Mouse (Mus musculus): Measurements from ENCODE around the gene Fzd9. TPM values are rescaled to one million over a fixed set of nuclear protein-coding genes. Genes with fewer than 3 reads are reported as not detected.
"Not testable (repeated sequence)": the region's sequence is repeated elsewhere in the genome, so short reads cannot be mapped to it uniquely, and the experiment has no call there.

The Fzd9 gene
- total RNA-seq, 1 experiment from 2014 or later: 3.1 TPM

- DNase-seq: no peak
Observed at GRCm38 (mm10) chr5:135248956-135249676, 1.9 kb downstream of the Fzd9 start.

DNA sequence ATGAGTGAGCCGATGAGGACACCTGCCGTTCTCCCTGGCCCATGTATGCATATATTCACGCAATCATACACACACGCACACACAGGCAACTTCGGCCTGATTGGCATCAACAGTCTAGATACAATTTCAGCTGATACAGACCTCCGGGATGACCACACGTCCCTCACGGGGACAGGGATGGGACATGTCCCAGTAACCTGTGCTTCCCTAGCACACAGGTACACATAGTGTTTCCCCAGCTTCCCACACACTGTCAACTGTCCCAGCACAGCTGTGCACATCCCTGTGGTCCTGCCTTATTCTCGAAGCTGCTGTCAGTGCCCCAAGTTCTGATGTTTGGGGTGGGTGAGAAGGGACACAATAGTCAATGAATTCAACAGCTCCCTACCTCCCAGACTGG, 3.7 kb downstream of the Fzd9 start:
- DNase-seq: no peak

DNA sequence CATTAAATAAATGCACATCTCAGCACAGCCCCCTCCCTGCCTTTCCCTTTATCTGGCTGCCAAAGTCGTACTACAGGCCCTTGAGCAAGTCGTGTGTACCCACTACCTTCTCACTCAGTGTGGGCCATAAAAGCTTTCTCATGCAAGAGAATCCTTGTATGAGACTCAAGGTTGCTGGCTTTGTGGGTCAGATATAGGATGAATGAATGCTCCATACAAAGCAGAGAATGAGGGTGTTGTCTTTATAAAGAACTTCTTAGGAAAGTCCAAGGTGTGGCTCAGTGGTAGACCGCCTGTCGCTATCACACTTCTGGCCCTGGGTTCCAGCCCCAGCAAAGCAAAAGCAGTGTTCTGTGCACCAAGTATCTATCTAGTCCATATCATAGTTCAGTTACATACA, 4.5 kb downstream of the Fzd9 start:
- DNase-seq: no peak

- no peak for DNase-seq
Observed at GRCm38 (mm10) chr5:135243166-135243565, 7.9 kb downstream of the Fzd9 start.

DNA sequence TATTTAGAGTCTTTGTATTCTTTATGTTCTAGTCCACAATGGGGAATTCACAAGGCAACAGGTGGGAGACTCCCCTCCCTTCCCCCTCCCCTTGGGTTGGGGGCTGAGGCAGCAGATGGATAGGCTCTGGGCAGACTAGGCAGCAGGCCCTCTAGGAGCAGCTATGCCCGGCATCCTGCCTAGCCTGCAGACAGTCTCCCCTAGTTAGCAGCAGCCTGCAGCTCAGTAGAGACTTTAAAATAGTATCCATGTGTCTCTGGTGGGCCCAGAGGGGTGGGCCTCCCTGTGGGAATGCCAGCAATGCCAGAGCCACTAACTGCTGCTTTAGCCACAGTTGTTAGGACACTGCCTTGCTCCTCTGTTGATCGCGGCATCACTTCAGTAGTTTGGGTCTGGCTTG, 8.4 kb downstream of the Fzd9 start:
- no peak for DNase-seq

DNA sequence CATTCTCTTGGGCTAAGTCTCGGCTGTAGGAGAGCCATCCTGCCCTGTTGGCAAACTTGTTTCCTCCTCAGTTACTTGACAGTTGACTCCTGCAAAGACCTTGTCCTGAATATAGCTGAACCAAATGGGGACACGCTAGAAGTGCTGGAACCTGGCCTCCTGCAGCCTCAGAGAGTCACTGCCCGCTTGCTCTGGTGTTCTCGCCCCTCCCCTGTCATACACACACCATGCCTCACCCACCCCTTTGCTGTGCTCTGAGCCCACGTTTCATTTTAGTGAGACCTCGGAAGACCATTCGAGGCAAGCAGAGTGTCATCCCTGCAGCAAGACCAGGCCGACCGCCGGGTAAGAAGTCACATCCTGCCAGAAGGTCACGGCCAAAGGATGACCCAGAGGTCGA, 8.9 kb downstream of the Fzd9 start:
- no peak for DNase-seq

GRCm38 (mm10) chr5:135241474-135241873, 9.6 kb downstream of the Fzd9 start:
- DNase-seq: no peak

DNA sequence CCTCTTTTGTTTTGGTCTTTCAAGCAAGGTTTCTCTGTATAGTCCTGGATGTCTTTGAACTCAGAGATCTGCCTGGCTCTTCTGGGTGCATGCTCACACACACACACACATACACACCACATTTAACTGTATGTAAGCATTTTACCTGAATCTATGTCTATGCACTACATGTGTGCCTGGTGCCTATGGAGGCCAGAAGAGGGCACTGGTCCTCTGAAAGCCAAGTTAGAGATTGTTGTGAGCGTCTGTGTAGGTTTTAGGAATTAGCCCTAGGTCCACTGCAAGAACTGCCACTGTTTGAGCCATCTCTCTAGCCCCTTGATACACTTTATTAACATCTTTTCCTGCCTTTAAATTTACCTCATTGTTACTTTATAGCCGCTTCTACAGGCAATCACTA, 12.2 kb downstream of the Fzd9 start:
- DNase-seq: no peak

GRCm38 (mm10) chr5:135236571-135236970, 14.5 kb downstream of the Fzd9 start:
- DNase-seq: peak; percentile 75

DNA sequence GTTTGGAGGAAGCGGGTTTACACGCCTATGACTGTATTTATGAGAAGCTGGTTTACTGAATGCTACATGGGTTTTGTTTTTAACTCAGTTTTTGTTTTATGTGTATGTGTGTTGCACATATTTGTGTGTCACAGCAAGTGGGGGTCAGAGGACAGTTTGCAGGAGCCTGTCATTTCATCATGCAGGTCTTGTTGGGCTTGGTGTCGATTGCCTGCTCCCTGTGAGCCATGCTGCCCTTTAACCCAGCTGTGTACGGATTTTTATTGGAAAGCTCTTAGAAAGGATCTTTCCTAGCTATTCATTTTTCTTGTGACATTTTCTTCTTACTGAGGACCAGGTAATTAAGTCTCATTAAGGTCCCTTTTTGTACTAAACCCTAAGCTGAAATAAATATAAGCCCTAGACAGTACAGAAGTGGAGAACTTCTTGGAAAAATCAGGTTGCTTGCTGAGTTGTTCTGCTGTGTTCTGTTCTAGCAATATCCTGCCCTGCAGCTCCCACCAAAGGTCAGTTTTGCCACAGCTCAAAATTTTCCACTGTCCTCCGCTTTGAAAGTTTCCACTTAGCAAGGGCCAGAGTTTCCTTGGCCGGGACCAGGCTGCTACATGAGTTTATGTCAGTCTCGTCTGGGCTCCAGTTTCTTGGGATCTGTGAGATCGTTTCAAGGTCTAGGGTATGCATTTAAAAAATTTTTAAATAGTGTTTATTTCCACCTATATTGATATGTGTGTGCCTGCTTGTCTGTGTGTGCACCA, 17.7 kb downstream of the Fzd9 start:
- no peak for DNase-seq

DNA sequence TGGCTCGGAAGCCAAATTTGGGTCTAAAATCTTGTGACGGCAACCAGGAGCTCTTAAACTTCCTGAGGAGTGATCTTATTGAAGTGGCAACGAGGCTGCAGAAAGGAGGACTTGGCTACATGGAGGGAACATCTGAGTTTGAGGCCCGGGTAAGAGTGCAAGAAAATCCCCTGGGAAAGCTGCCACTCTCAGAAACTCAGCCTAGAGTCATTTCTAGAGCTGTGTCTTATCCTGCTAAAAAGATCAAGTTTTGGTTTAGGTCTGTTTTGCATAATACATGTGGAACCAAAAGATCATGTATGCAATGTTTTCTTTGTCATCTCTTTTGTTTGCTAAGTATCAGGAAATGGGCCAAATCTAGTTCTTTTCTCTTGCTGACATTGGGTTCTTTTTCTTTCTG, 20.8 kb downstream of the Fzd9 start:
- no peak for DNase-seq

DNA sequence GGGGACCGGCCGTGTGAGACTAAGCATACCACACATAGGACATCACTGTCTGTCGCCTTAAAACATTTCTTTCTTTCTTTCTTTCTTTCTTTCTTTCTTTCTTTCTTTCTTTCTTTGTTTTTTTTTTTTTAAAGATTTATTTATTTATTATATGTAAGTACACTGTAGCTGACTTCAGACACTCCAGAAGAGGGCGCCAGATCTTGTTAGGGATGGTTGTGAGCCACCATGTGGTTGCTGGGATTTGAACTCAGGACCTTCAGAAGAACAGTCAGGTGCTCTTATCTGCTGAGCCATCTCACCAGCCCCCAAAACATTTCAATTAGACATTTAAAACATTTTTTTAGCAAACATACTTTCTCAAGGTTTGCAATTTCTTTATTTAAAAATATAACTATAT, 25.2 kb downstream of the Fzd9 start:
- DNase-seq: not testable (repeated sequence)

- no peak for DNase-seq
Observed at GRCm38 (mm10) chr5:135224169-135224568, 26.9 kb downstream of the Fzd9 start.

DNA sequence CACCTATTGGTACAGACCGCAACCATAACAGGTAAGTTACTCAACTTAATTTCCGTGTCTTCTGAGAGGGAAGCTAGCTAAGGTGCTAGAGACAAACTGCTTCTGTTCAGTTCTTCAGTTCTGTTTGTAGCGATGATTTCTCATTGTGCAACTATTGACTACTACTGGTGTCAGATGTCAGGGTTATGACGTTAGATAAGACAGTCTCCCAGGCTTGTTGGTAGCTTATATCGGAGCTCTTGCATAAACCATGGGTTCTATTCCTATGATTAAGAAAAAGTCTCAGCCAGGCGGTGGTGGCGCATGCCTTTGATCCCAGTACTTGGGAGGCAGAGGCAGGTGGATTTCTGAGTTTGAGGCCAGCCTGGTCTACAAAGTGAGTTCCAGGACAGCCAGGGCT, 29.0 kb downstream of the Fzd9 start:
- no peak for DNase-seq

DNA sequence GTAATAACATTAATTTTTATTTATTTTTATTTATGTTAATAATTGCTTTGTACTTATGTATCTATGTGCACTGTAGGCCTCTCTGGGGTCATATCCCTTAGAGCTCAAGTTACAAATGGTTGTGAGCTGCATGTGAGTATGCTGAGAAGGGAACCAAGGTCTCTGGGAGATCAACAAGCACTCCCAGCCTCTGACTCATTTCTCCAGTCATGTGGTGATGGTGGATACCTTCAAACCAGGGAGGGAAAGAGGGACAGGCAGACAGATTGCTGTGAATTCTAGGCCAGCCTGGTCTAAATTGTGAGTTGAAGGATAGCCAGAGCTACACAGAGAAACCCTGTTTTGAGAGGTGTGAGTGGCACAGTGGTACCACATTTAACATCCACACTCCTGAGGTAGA, 30.1 kb downstream of the Fzd9 start:
- no peak for DNase-seq

DNA sequence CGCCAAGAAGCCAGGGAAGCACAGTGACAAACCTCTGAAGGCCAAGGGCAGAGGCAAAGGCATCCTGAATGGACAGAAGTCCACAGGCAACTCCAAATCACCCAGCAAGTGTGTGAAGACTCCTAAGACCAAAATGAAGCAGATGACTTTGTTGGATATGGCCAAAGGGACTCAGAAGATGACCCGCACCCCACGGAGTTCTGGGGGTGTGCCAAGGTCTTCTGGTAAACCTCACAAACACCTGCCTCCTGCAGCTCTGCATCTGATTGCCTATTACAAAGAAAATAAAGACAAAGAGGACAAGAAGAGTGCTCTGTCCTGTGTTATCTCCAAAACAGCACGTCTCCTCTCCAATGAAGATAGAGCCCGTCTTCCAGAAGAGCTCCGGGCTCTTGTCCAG, 34.2 kb downstream of the Fzd9 start:
- DNase-seq: no peak

DNA sequence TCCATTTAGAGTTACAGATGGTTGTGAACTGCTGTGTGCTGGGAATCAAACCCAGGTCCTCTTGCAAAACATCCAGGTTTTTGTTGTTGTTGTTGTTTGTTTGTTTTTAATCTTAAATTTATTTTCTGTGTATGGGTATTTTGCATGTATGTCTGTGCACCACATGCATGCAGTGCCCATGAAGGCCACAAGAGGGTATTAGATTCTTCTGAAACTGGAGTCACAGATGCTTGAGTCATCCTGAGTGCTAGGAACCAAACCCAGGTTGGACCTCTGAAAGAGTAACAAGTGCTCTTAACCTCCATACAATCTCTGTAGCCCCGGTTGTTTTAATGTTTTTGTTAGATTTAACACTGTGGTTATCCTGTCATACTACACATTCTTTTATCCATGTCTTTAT, 42.8 kb downstream of the Fzd9 start:
- DNase-seq: no peak

- no peak for DNase-seq
Observed at GRCm38 (mm10) chr5:135202763-135203162, 48.3 kb downstream of the Fzd9 start.

Small RNA genes lying within 50 kb of the gene (microRNA-seq; reads per million reads assigned to microRNA genes)
- 0 reads per million in 2 experiments for gene Gm25315

Other genes starting within 250 kb of the Fzd9 start
- gene Abhd11, start 242.1 kb downstream of the Fzd9 start, total RNA-seq (2021): 54.5 and 61.8 TPM in 2 replicates
- 10.4 and 11.1 TPM in 2 replicates for gene Stx1a, start 227.7 kb downstream of the Fzd9 start, total RNA-seq (2021)
- gene Dnajc30, start 187.0 kb downstream of the Fzd9 start, total RNA-seq (2021): 29.6 and 38.8 TPM in 2 replicates
- 58.5 and 66.1 TPM in 2 replicates for gene Bud23, start 186.3 kb downstream of the Fzd9 start, total RNA-seq (2021)
- gene Vps37d, start 173.0 kb downstream of the Fzd9 start, total RNA-seq (2021): 2.2 and 4.1 TPM in 2 replicates
- 70.1 and 79.1 TPM in 2 replicates for gene Mlxipl, start 161.3 kb downstream of the Fzd9 start, total RNA-seq (2021)
- 31.5 and 46.0 TPM in 2 replicates for gene Tbl2, start 101.6 kb downstream of the Fzd9 start, total RNA-seq (2021)
- 63.2 and 64.0 TPM in 2 replicates for gene Bcl7b, start 82.9 kb downstream of the Fzd9 start, total RNA-seq (2021)
- 85.7 and 114 TPM in 2 replicates for gene Baz1b, start 64.0 kb downstream of the Fzd9 start, total RNA-seq (2021)
- 0.30 TPM in 1 of 2 replicates, not detected in the other for gene Fkbp6, start 98.8 kb upstream of the Fzd9 start, total RNA-seq (2021)
- not detected in 2 replicates for gene Trim50, start 102.1 kb upstream of the Fzd9 start, total RNA-seq (2021)
- 22.6 and 25.0 TPM in 2 replicates for gene Nsun5, start 118.7 kb upstream of the Fzd9 start, total RNA-seq (2021)
- 24.6 and 25.7 TPM in 2 replicates for gene Pom121, start 143.3 kb upstream of the Fzd9 start, total RNA-seq (2021)

All from adrenal gland, postnatal 25 days (tissue).